Mouse (Mus musculus): Measurements from ENCODE around the gene Asnsd1.
"Not testable (repeated sequence)": the region's sequence is repeated elsewhere in the genome, so short reads cannot be mapped to it uniquely, and the experiment has no call there.

The Asnsd1 gene

DNA sequence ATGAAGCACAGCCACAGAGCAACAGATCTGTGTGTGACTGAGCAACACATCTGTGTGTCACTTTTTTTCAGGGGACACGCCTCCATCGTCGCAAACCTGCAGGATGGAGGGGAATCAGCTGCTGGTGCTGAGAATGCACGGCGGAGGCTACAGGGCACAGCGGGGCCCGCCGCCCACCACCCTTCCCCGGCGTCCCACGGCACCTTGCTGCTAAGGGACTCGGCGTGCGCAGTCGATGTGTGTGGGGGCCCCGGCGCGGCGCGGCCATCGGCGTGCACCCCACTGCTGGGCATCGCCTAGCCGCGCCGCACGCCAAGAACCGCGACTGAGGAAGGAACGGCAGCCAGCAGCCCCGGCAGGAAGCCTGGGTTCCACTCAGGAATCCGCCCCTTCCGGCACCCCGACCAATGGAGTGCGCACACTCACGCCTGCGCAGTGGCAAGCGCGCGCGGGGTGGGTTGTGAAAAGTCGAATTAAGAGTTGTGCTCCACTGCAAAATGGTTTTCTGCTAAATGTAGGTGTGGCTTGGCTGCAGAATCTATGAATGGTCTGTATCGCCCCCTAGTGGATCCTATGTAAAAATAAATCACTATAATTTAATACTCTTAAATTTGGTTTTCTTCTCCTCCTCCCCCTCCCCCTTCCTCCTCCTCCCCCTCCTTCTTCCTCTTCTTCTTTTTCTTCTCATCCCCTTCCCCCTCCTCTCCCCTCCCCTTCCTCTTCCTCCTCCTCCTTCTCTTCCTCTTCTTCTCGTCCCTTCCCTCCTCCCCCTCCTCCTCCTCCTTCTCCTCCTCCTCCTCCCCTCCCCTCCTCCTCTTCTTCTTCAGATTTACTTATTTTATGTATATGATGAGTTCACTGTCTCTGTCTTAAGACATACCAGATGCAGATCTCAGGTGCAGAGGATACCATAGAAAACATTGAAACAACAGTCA, at the start of gene Asnsd1, which contains the start of the genes Asdurf and Gm28551:
Gene Asnsd1 (minus strand): TSS at position 426 of the 935 bp plus-strand sequence.
Gene Asdurf (minus strand): TSS at position 293 of the 935 bp plus-strand sequence.
Gene Gm28551 (minus strand): TSS at position 341 of the 935 bp plus-strand sequence.
- peak; percentile 94 for DNase-seq (ENCODE audit: low read depth, low spot score)

GRCm38 (mm10) chr1:53393936-53394760, 41.6 kb upstream of the Asnsd1 start:
- DNase-seq (ENCODE audit: low read depth, low spot score): not testable (repeated sequence)

DNA sequence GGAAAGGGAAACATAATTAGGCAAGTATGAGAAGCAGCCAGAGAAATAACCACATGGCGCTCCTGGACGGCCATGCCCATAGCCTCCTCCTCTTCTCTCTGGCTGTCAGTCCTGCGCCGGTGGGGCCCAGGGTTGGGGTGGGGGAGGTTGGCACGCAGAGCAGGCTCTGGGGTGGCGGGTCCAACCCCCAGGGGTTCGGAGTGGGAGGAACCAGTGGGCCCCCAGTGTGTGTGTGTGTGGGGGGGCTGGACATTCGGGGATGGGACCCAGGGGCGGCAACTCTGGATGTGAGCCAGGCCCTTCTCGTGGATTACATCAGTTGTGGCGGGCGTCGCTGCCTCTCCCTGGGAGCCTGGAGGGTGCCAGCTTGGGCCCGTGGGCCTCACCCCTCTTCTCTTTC, 36.2 kb upstream of the Asnsd1 start:
- DNase-seq (ENCODE audit: low read depth, low spot score): no peak

DNA sequence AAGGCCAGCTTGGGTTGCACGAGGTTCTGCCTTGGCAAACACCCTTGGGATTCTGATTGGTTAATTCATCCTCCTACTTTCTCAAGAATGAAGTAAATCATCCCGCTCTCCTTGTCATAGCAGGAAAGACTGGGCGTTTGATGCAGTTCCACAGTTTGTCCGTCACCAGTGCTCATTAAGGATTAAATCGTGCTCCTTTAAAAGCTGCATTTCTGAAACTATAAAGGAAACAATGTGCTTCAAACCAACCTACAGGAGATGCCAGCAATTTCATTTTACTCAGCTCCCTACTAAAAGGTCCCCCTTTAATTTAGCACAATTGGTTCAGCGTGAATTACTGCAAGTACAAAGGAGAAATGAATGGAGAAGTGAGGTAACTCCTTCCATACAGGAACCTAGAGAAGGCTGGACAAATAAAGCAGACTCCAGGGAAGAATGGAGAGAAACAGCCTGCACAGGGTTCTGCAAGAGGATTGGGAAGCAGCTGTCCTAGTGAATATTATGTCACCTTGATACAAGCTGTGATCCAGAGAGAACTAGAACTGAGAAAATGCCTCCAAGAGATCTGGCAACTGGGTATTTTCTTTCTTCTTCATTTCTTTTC, 31.6 kb upstream of the Asnsd1 start:
- no peak for DNase-seq (ENCODE audit: low read depth, low spot score)

DNA sequence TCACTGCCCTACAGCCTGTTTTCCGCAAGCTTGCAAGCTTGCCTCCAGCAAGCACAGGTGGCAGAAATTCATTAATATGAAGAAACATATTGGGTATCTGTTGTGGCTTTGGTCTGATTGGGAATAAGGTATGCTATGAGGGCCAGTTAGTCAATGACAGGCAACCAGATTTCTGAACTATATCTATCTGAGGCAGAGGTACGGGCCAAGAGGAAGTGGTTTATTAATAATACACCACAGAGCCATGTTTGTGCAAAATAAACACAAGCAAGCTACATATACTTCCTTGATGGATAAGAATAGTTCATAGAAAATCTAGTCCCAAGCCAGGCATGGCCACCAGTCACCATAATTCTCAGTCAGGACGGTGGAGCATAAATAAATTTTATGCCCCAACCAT, 25.2 kb upstream of the Asnsd1 start:
- DNase-seq (ENCODE audit: low read depth, low spot score): no peak

DNA sequence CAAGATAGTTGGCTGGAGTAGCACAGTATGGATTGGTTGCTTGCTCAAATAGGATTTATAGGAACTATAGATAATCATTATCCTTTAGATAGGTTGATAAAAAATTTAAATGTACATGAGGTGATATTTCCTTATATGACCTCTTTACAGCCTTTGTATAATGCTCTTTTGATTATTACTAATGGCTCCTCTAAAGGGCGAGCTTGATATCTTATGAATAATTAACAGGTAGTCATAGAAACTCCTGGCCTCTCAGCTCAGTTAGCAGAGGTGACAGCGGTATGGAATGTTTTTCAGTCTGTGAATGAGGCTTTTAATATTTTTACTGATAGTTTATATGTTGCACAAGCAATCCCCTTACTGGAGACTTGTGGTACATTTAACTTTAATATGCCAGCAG, 23.4 kb upstream of the Asnsd1 start:
- not testable (repeated sequence) for DNase-seq (ENCODE audit: low read depth, low spot score)

DNA sequence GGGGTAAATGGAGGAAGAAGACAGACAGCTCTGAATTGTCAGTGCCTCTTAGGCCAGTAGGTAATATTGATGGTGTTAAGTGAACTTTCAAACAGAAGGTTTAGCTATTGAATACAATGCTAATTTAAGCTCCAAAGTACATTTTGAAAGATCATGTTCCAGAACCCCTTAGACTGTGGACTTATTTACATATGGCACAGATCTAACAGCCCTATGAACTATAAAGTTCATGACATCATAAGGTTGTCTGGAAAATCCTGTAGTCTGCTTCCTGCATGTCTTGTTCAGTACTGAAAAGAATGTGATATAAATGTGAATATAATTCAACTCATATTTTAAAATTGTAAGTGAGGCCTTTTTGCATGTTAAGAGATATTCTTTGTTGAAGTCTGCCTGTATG, 6.4 kb upstream of the Asnsd1 start:
- DNase-seq (ENCODE audit: low read depth, low spot score): no peak

DNA sequence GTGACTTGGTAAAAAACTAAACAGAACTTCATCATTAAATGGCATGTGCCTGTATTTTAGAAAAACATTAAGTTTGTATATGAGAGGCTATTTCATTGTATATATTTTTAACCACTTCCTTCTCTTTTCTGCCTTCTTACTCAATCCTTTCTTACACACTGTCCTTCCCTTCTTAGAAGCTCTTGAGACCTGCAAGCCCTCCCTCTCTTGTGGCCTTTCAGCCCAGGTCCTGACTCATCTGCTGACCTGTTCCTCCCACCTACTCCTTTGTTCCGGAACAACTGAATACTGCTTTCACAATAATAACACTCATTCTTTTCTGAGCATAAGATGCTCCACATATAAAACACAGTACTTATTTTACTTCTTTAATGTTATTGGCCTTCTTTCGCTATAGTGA, 11.5 kb downstream of the Asnsd1 start:
- no peak for DNase-seq (ENCODE audit: low read depth, low spot score)

DNA sequence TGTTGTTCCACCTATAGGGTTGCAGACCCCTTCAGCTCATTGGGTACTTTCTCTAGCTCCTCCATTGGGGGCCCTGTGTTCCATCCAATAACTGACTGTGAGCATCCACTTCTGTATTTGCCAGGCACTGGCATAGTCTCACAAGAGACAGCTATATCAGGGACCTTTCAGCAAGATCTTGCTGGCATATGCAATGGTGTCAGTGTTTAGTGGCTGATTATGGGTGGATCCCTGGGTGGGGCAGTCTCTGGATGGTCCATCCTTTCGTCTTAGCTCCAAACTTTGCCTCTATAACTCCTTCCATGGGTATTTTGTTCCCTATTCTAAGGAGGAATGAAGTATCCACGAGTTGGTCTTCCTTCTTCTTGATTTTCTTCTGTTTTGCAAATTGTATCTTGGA, 15.1 kb downstream of the Asnsd1 start:
- DNase-seq (ENCODE audit: low read depth, low spot score): not testable (repeated sequence)

DNA sequence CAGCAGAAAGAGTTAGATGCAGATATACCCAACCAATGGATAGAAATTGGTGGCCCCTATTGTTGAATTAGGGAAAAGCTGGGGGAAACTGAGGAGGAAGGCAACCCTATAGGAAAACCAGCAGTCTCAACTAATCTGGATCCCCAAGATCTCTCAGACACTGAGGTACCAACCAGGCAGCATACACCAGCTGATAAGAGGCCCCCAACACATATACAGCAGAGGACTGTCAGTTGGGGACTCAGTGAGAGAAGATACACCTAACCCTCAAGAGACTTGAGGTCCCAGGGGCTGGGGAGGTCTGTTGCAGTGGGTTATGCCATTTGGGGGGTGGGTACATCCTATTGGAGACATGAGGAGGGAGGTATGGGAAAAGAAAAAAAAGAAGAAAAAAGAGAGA, 17.1 kb downstream of the Asnsd1 start:
- DNase-seq (ENCODE audit: low read depth, low spot score): no peak

- DNase-seq (ENCODE audit: low read depth, low spot score): not testable (repeated sequence)
Measured at GRCm38 (mm10) chr1:53333527-53333926, 19.0 kb downstream of the Asnsd1 start.

DNA sequence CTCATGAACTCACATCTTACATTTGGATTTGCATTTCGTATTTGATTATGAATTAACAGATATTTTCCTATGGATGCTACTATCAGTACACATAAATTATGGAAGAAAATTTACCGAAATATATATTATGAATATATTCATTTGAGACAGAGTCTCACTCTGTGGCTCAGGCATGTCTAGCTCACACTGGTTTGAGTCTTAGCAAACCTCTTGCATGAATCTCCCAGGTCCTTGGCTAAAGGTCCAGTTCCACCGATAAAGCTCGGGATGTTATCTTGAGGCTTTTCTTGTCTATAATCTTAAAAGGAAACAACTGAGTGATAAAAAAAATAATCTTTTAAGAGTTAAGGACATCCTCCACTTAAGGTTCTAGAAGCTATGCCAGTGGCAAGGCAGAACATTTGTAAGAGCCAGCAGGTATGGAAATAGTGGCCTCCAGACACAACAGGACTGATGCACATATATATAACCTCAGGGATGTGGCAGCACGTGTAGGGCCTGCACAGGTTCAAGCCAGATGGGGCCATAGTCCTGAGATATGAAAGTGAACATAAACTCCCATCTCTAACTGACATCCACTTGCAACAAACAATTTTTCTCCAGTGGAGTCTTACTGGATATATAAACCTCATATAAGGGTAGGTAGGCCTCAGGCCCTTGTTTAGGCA, 27.6 kb downstream of the Asnsd1 start:
- no peak for DNase-seq (ENCODE audit: low read depth, low spot score)

GRCm38 (mm10) chr1:53324277-53324676, 28.3 kb downstream of the Asnsd1 start:
- DNase-seq (ENCODE audit: low read depth, low spot score): no peak

- DNase-seq (ENCODE audit: low read depth, low spot score): no peak
Measured at GRCm38 (mm10) chr1:53323254-53323653, 29.3 kb downstream of the Asnsd1 start.

GRCm38 (mm10) chr1:53321662-53322344, 30.7 kb downstream of the Asnsd1 start:
- DNase-seq (ENCODE audit: low read depth, low spot score): no peak

DNA sequence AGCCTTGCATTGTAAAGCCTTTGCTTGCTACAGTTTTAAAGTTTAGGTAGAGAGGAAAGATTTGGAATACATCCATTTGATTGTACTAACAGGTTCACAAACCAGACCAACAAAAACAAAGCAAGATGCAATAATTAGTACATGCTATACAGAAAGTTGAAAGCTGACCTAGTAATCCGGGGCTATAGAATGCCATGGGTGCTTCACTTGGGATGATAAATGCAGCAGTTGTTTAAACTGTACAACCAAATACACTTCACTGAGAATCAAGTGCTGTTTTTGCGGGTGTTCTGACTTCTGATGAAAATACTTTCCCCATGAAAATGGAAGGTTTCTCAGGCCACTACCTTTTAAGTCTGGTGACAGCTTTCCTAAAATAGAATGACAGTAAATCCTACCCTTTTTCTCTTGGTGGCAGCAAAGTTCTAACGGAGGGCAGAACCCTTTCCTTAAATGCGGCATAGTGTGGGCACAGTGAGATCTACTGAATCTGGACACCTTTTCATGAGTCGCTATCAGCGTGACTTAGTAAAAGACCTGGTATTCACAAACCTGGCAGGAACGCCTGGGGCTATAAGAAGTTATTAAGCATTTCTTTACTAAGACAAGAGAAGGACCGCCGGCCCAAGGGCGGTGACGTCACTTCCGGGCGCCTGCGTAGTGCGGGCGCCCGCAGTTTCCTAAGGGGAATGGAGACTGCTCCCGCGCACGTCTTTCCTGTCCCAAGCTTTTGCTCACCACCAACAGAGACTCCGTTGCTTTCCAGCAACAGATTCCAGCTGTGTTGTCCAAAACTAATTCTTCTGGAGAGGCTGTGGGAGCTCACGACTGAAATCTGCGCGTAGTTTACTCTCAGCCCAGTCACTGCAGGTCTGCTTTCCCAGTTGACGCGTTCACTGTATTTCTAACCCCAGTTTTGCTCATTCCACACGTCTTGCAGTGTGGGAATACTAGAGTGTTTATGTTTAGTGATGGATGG, 39.3 kb downstream of the Asnsd1 start, which contains the start of gene Osgepl1:
Gene Osgepl1 (plus strand): TSS at position 636 of the 979 bp plus-strand sequence.
- DNase-seq (ENCODE audit: low read depth, low spot score): peak; percentile 64

GRCm38 (mm10) chr1:53300506-53300905, 52.0 kb downstream of the Asnsd1 start:
- no peak for DNase-seq (ENCODE audit: low read depth, low spot score)

DNA sequence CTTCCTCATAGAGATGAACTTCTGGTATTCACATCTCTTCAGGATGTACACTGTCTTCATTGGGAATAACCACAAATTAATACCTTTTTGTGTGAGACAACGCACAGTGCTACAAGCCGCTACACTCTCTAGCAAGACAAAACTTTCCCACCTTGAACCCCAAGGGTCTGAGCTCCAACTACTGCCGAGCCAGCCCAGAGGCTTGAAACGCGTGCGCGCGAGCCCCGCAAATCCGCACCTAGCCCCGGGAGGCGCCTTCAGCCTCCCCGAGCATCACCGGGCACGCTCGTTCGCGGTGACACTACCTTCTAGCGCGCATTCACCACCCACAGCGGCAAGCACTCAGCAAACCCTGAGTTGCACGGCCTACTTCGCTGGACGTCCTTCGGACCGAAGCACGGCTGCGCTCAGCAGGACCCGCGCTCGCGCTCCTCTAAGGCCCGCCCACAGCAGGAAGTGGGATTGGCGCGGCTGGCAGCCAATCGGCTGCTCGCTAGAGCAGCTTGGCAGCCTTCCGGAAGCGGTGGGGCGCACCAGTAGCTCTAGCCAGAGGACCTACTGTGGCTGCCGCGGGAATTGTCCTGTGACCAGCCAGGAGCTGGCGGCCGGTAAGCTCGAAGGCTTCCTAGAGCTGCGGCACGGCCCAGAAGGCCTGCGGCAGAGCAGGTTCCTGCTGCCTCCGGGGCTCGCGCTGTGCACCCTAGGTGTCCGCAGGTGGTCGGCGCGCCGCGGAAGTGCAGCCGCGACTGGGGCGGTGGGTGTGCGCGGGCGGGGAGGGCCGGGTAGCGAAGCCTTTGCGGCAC, 55.8 kb downstream of the Asnsd1 start, which contains the start of the genes Pms1, Ormdl1 and Gm28778:
Gene Pms1 (minus strand): TSS at position 438 of the 803 bp plus-strand sequence.
Gene Ormdl1 (plus strand): TSS at position 515 of the 803 bp plus-strand sequence.
Gene Gm28778 (plus strand): TSS at position 531 of the 803 bp plus-strand sequence.
- peak; percentile 82 for DNase-seq (ENCODE audit: low read depth, low spot score)
